Mouse (Mus musculus): ENCODE measurements around the gene Vav2.

Gene Vav2

DNA sequence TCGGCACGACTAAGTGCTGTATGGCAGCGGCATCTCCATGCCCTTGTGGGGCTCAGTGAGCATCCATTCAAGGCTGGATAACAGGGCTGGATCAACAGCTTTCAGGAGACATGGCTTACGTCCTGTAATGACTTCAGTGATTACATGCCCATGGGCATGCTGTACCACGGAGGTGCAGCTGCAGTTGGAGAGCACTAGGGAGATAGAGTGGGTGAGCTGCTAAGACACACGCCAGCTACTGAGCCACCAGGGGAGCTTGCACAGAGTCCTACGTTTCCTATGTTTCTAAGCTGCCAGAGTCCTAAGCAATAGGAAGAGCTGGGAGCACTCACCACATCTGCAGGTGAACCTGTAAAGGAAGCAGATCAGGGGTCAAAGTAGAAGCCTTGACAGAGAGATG lies 148.0 kb downstream of the Vav2 start:
- DNase-seq (ENCODE audit: low spot score in 2 of 2) = no peak

DNA sequence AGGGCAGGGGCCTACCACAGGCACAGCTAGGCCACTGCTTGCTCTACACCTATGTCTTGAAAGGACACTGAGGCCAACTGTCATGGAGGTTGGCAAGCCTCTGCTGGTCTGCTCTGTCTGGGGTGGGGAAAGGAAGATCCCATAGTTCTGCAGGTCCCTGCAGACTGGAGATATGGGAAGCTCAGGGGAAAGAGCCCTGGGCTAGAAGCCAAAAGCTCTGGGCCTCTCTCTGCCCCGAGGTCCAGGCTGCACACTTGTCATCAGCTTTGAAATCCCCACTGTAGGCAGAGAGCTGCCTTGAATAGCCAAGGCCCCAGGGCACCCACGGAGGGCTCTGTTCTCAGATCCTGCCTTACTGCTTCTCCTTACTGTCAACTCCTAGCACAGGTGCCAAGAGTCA lies 158.5 kb downstream of the Vav2 start:
- no peak for DNase-seq (ENCODE audit: low spot score in 2 of 2)

DNA sequence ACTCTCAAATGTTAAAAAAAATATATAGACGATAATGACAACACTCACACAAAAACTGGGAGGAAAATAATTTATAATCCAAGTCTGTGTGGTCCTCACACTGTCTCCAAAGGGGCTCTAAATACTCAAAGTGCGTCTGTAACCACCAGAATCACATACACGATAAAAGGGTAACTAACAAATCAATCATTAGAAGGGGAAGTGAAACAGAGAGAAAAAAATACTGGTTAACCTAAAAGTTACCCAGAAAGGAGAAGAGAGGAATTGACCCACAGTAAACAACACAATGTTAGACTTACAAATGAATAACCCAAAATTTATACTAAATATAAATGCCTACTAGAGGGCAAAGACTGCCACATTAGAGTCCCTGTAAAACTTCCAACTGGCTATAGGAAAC lies 161.0 kb downstream of the Vav2 start:
- DNase-seq (ENCODE audit: low spot score in 2 of 2) = no peak

- no peak for DNase-seq (ENCODE audit: low spot score in 2 of 2)
Measured at GRCm38 (mm10) chr2:27262984-27263383, 163.8 kb downstream of the Vav2 start.

DNA sequence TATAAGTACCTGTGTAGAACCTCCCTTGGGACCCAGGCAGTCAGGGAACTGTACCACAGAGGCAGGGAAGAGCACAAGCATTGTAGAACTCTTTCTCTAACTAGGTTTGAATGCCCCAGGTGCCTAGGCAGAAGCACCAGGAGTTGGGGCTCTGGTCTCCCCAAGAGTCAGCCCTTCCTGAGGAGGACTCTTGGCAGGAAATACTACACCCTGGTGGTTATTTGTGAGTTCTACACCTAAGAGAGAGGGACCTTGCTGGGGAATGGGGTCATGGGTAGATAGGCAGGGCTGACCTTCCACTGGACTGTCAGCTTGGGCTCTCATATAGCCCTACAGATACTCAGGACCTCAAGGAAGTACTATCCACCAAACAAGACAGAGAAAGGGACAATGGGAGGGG lies 175.4 kb downstream of the Vav2 start:
- no peak for DNase-seq (ENCODE audit: low spot score in 2 of 2)

- no peak for DNase-seq (ENCODE audit: low spot score in 2 of 2)
Measured at GRCm38 (mm10) chr2:27248211-27248610, 178.6 kb downstream of the Vav2 start, which contains the start of gene Sardh. Gene Sardh, minus strand, starts transcription at chr2:27248337.

- no peak for DNase-seq (ENCODE audit: low spot score in 2 of 2)
Measured at GRCm38 (mm10) chr2:27247487-27247863, 179.4 kb downstream of the Vav2 start.

DNA sequence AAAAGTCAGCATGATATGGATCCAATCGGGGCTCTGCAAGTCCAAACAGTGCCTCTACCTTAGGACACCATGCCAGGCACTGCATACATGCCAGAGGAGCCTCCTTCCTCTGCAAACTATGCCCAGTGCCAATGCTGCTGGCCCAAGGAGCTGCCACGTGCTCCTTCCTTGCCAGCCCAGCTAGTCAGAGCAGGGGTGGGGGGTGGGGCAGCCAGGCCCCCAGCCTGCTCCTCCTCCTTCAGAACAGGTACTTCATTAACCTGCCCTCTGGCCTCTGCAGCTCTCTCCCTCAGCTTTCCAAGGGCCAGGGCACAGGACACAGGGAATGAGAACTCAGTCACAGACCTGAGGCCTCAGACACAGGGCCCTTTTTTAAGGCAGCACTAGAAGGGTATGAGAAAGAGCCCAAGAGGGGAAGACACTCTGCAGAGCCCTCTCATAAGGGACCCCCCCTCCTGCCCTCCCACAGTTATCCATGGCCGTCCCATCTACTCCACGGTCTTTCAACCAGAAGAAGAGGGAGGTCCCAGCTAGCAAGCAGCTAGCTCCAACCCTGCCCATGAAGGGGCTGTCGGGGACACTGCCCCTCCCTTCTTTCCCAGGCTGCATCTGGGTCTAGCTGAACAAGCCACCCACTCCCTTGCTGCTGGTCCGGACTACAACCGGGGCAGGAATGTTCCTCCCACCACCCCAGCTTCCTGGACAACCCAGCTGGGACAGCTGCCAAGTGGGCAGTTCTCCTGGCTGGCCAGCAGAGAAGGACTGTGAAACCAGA lies 179.9 kb downstream of the Vav2 start:
- peak in 1 of 2 experiments; percentile 21 for DNase-seq (ENCODE audit: low spot score in 2 of 2)

- DNase-seq (ENCODE audit: low spot score in 2 of 2) = no peak
Measured at GRCm38 (mm10) chr2:27245947-27246346, 180.9 kb downstream of the Vav2 start.

- DNase-seq (ENCODE audit: low spot score in 2 of 2) = peak; percentile 41 to 57
Measured at GRCm38 (mm10) chr2:27237342-27237741, 189.5 kb downstream of the Vav2 start.

DNA sequence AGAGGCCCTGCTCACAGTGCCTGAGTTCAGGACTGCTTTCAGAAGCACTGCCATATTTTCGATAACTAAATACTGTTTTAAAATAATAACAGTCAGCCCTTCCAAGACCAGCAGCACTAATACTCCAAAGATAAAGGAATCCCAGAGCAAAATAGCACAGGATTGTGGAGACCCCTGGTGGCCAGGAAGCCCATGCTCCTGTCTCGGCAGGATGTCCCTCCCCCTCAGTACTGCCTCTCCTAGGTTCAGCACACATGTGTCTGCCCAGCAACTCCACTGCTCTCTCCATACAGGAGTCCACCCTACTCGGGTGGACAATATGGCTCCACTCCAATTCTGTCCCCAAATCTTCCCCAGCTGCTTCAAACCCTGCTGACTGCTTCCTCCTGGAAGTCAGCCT lies 191.1 kb downstream of the Vav2 start:
- peak in 1 of 2 experiments; percentile 48 for DNase-seq (ENCODE audit: low spot score in 2 of 2)

- DNase-seq (ENCODE audit: low spot score in 2 of 2) = peak; percentile 12 to 18
Measured at GRCm38 (mm10) chr2:27232376-27232775, 194.5 kb downstream of the Vav2 start.

GRCm38 (mm10) chr2:27229481-27230105 lies 197.2 kb downstream of the Vav2 start:
- no peak for DNase-seq (ENCODE audit: low spot score in 2 of 2)

DNA sequence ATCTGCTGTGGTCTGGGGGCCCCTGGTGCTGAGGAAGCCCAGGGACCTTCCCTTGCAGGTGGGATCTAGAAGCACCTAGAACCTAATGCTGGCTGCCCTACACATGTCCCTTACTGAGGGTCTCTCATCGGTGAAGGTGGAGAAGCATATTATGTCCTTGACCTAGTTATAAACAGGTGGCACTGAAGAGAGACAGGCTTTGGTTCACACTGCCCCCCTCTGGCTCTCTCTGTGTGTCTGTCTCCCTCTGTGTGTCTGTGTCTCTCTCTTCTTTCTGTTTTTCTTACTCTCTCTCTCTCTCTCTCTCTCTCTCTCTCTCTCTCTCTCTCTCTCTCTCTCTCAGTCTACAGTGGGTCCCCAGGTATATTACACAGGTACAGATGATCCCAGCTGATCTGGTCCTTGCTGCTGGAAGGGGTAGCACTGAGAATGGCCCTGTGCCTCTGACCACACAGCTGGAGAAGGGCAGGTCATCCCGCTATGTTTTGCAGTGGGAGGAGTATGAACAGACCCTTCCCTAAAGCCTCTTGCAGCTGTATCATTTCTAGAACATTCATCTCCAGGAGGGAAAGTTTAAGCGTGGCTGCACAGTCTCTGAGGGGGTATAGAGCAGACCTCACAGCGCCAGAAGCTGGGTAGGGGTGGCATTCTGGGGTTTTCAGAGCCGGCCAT lies 197.9 kb downstream of the Vav2 start:
- DNase-seq (ENCODE audit: low spot score in 2 of 2) = no peak

DNA sequence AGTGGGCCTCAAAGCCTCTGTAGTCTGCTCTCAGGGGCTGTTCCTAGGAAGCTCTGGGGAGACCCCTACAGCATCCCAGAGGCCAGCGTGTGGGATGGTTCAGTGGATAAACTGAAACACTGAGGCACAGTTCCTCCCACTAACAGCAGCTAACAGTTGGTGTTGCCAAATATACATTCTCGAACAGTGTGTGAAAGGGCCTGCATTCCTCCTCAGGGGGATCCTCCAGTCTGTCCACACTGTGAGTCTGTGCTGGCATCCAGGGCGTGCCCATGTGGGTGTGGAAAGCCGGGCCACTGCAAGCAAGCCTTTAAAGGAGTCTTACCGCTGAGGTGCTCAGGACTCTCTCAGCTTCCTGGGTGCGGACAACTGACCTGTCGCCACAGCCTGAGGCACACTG lies 200.3 kb downstream of the Vav2 start:
- DNase-seq (ENCODE audit: low spot score in 2 of 2) = no peak

DNA sequence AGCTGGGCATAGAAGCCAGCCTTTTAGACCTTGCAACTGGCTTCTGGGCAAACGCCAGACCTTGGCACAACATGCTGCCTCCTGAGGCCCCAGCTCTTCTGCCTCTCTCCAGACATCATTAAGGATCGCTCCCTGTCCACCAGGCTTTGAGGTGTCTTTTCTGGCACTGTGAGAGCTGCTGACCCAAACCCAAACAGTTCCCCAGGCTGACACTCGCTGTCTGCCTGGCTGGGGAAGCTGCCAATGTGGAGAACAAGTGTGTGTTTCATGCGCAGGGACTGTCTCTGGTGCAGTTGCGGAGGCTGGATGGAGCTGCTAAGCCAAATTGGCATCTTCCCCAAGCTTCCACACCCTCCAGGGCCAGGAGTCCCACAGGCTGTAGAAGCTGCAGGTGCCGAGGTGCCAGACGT lies 203.8 kb downstream of the Vav2 start:
- no peak for DNase-seq (ENCODE audit: low spot score in 2 of 2)

- DNase-seq (ENCODE audit: low spot score in 2 of 2) = no peak
Measured at GRCm38 (mm10) chr2:27218569-27218968, 208.3 kb downstream of the Vav2 start.

DNA sequence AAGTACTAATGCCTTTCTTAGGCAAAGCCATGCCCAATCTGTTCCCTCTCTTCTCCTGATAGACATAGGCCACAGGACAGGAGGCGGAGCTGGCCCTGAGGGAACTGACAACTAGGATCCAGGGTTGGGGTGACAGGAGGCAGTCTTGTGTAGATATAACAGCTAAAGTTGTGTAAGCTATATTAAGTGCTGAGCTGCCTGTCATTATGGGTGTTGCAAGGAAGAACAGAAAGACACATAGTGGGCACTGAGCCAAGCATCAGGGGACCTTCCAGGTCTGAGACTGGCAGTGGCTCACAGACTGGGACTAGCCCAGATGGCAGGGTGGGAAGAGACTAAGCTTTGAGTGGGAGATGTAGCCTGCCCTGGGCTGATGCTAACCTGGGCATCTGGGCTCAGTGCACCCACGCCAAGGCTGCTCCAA lies 208.7 kb downstream of the Vav2 start:
- DNase-seq (ENCODE audit: low spot score in 2 of 2) = no peak

GRCm38 (mm10) chr2:27215537-27215936 lies 211.3 kb downstream of the Vav2 start:
- DNase-seq (ENCODE audit: low spot score in 2 of 2) = no peak

Data from spleen, postnatal 14 days (tissue).